Mouse (Mus musculus) lung, adult 2 months (tissue): ENCODE data around the gene Gzmm.

Experiments used
- CTCF ChIP-seq: fragments of 200-500 bp; IDR thresholded peaks from 2 replicates; pipeline ENCODE4 v1.5.1; 2011; ENCODE audit warnings: mild to moderate bottlenecking, low read length, control low read depth; ENCODE audit not compliant: insufficient read depth
- POLR2A ChIP-seq: fragments of 200-500 bp; IDR thresholded peaks from 2 replicates; pipeline ENCODE4 v1.6.1; 2011; ENCODE audit warnings: low read depth, mild to moderate bottlenecking, control low read depth, low read length, borderline replicate concordance; ENCODE audit errors: extremely low read depth

DNA sequence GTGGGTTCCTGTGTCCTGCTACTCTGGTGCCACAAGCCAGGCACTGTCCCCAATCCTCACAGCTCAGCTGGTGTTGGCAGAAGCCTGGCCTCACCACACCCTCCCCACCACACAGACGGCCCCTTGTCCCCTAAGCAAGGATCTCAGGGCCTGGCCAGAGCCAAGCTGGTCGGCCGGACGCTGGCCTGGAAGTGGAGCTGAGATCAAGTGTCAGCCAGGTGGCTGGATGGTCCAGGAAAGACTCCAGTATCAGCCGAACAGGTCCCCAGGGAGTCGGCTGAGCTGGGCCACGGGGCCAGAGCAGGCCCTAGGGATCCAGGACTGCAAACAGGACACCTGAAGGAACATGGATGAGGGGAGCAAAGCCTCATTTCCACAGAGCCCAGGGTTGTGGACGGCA is 43.1 kb upstream of the Gzmm start, which contains the start of gene Odf3l2:
- TF ChIP-seq CTCF, result no peak
- TF ChIP-seq POLR2A, result no peak
